Mouse (Mus musculus): ENCODE results near the gene Grin3b. TPM values are rescaled to one million over a fixed set of nuclear protein-coding genes. Genes with fewer than 3 reads are reported as not detected.

Grin3b gene
- total RNA-seq, 1 experiment: 0.36 TPM

DNA sequence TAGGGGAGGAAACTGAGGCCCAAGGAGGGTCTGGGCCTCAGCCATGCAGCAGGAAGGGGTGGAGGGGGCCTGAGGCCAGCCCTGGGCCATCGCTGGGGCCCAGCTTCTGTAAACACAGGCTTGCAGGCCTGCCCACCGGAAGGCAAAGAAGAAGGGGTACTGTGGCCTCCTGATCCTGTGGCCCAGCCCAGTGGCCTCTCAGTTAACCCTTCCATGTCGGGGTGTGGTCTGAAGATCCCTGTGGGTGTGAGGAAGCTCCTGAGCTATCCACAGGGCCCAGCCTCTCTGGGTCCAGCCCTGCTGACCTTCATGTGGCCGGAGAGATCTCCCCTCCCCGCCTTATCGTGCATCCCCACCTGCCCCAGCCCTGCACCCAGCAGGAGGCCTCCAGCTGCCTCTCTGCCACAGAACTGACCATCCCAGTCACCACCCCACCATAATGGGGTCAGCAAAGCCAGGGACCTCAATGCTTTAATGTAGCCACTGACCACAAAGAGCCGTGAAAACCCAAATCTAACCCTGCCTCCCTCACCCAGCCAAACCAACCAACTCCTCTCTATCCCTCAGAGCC is 23.7 kb upstream of the Grin3b start:
- TF ChIP-seq CHD2 (IDR thresholded peaks at IDR 0.05; ENCODE audit: low read depth, low read length): no peak
- no peak for TF ChIP-seq MAFK (IDR thresholded peaks at IDR 0.05; ENCODE audit: insufficient read depth, low read depth, low read length)
- TF ChIP-seq HCFC1 (IDR thresholded peaks at IDR 0.05; ENCODE audit: borderline replicate concordance, insufficient read depth, low read length): no peak
- TF ChIP-seq ZNF384 (IDR thresholded peaks at IDR 0.05; ENCODE audit: low read depth, low read length): no peak
- no peak for TF ChIP-seq ZC3H11A (IDR thresholded peaks at IDR 0.05; ENCODE audit: borderline replicate concordance, low read depth, low read length)
- H3K9me3 ChIP-seq (ENCODE audit: control insufficient read depth, insufficient read depth, low read depth, low read length): no peaks in the 10 kb centered on the region
- DNase-seq (ENCODE audit: low read depth, low spot score): no peak
- H3K36me3 ChIP-seq (ENCODE audit: control insufficient read depth, insufficient read depth, low read length, poor library complexity, severe bottlenecking): peaks cover 2% of the 10 kb centered on the region; the same call in 1 of the 2 replicates
- no peak overlapping the region for H3K4me3 ChIP-seq (ENCODE audit: insufficient read depth in 1 of 2, low read depth in 1 of 2, low read length in 2 of 2, poor library complexity in 1 of 2, severe bottlenecking in 1 of 2)
- no peak overlapping the region for H3K9ac ChIP-seq (ENCODE audit: insufficient read depth, low read depth, low read length, poor library complexity, severe bottlenecking)
- no peak overlapping the region for H3K27ac ChIP-seq (ENCODE audit: insufficient read depth, low read depth, low read length, poor library complexity, severe bottlenecking)
- in situ Hi-C loops (cut with MboI; ENCODE audit: low sequenced_read_pairs in 2 of 2, unreplicated experiment in 2 of 2): no loop called here
- H3K4me1 ChIP-seq (ENCODE audit: control insufficient read depth in 2 of 2, insufficient read depth in 2 of 2, low read length in 2 of 2, poor library complexity in 1 of 2): peaks cover 0 to 10% of the 10 kb centered on the region in 2 experiments; a peak in 1 of 4 replicates

GRCm38 (mm10) chr10:79947502-79947901 is 23.0 kb upstream of the Grin3b start:
- in situ Hi-C loops (cut with MboI; ENCODE audit: low sequenced_read_pairs in 2 of 2, unreplicated experiment in 2 of 2): no loop called here
- no peak for TF ChIP-seq MAFK (IDR thresholded peaks at IDR 0.05; ENCODE audit: insufficient read depth, low read depth, low read length)
- no peak for TF ChIP-seq CHD2 (IDR thresholded peaks at IDR 0.05; ENCODE audit: low read depth, low read length)
- TF ChIP-seq ZNF384 (IDR thresholded peaks at IDR 0.05; ENCODE audit: low read depth, low read length): no peak
- no peak for TF ChIP-seq ZC3H11A (IDR thresholded peaks at IDR 0.05; ENCODE audit: borderline replicate concordance, low read depth, low read length)
- no peak for TF ChIP-seq HCFC1 (IDR thresholded peaks at IDR 0.05; ENCODE audit: borderline replicate concordance, insufficient read depth, low read length)
- H3K4me1 ChIP-seq (ENCODE audit: control insufficient read depth in 2 of 2, insufficient read depth in 2 of 2, low read length in 2 of 2, poor library complexity in 1 of 2): peaks cover 0 to 10% of the 10 kb centered on the region in 2 experiments; a peak in 1 of 4 replicates
- H3K4me3 ChIP-seq (ENCODE audit: insufficient read depth in 1 of 2, low read depth in 1 of 2, low read length in 2 of 2, poor library complexity in 1 of 2, severe bottlenecking in 1 of 2): no peak overlapping the region
- no peak for DNase-seq (ENCODE audit: low read depth, low spot score)
- no peak overlapping the region for H3K27ac ChIP-seq (ENCODE audit: insufficient read depth, low read depth, low read length, poor library complexity, severe bottlenecking)
- H3K9me3 ChIP-seq (ENCODE audit: control insufficient read depth, insufficient read depth, low read depth, low read length): no peaks in the 10 kb centered on the region
- H3K9ac ChIP-seq (ENCODE audit: insufficient read depth, low read depth, low read length, poor library complexity, severe bottlenecking): no peak overlapping the region
- peaks cover 2% of the 10 kb centered on the region; the same call in 1 of the 2 replicates for H3K36me3 ChIP-seq (ENCODE audit: control insufficient read depth, insufficient read depth, low read length, poor library complexity, severe bottlenecking)

DNA sequence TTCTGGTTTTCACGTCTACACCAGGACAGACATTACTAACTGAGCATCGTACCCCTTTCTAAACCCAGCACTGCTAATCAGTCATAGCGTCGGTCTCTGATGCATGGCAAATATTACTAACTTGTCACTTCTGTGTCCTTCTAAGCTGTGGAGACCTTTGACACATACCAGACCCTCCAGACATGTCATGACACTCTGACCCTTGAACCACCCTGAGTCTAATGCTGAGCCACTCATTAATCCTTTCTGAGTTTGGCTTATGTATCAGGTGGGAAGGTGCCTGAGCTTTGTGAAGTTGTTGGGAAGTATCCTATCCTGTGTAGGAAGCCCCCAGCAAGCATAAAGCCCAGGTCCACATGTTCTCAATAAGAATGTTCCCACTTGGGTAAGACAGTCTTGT is 20.6 kb upstream of the Grin3b start:
- Histone ChIP-seq H3K9me3 (ENCODE audit: control insufficient read depth, insufficient read depth, low read depth, low read length) (no peaks in the 10 kb centered on the region), H3K4me3 (ENCODE audit: insufficient read depth in 1 of 2, low read depth in 1 of 2, low read length in 2 of 2, poor library complexity in 1 of 2, severe bottlenecking in 1 of 2) (no peak overlapping the region), H3K36me3 (ENCODE audit: control insufficient read depth, insufficient read depth, low read length, poor library complexity, severe bottlenecking) (peaks cover 2% of the 10 kb centered on the region; the same call in 1 of the 2 replicates), H3K9ac (ENCODE audit: insufficient read depth, low read depth, low read length, poor library complexity, severe bottlenecking) (no peak overlapping the region), H3K27ac (ENCODE audit: insufficient read depth, low read depth, low read length, poor library complexity, severe bottlenecking) (no peak overlapping the region), H3K4me1 (ENCODE audit: control insufficient read depth in 2 of 2, insufficient read depth in 2 of 2, low read length in 2 of 2, poor library complexity in 1 of 2) (peaks cover 0 to 10% of the 10 kb centered on the region in 2 experiments; a peak in 1 of 4 replicates)
- DNase-seq (ENCODE audit: low read depth, low spot score): no peak
- no peak for TF ChIP-seq ZC3H11A (IDR thresholded peaks at IDR 0.05; ENCODE audit: borderline replicate concordance, low read depth, low read length)
- no peak for TF ChIP-seq CHD2 (IDR thresholded peaks at IDR 0.05; ENCODE audit: low read depth, low read length)
- no peak for TF ChIP-seq HCFC1 (IDR thresholded peaks at IDR 0.05; ENCODE audit: borderline replicate concordance, insufficient read depth, low read length)
- no peak for TF ChIP-seq ZNF384 (IDR thresholded peaks at IDR 0.05; ENCODE audit: low read depth, low read length)
- TF ChIP-seq MAFK (IDR thresholded peaks at IDR 0.05; ENCODE audit: insufficient read depth, low read depth, low read length): no peak
- in situ Hi-C loops (cut with MboI; ENCODE audit: low sequenced_read_pairs in 2 of 2, unreplicated experiment in 2 of 2): no loop called here

GRCm38 (mm10) chr10:79950661-79951060 is 19.9 kb upstream of the Grin3b start:
- Histone ChIP-seq H3K36me3 (ENCODE audit: control insufficient read depth, insufficient read depth, low read length, poor library complexity, severe bottlenecking) (peaks cover 2% of the 10 kb centered on the region; the same call in 1 of the 2 replicates), H3K4me1 (ENCODE audit: control insufficient read depth in 2 of 2, insufficient read depth in 2 of 2, low read length in 2 of 2, poor library complexity in 1 of 2) (peaks cover 0 to 12% of the 10 kb centered on the region in 2 experiments; a peak in 2 of 4 replicates), H3K9me3 (ENCODE audit: control insufficient read depth, insufficient read depth, low read depth, low read length) (no peaks in the 10 kb centered on the region), H3K9ac (ENCODE audit: insufficient read depth, low read depth, low read length, poor library complexity, severe bottlenecking) (no peak overlapping the region), H3K4me3 (ENCODE audit: insufficient read depth in 1 of 2, low read depth in 1 of 2, low read length in 2 of 2, poor library complexity in 1 of 2, severe bottlenecking in 1 of 2) (no peak overlapping the region; a peak in 1 of 4 replicates), H3K27ac (ENCODE audit: insufficient read depth, low read depth, low read length, poor library complexity, severe bottlenecking) (no peak overlapping the region)
- in situ Hi-C loops (cut with MboI; ENCODE audit: low sequenced_read_pairs in 2 of 2, unreplicated experiment in 2 of 2): no loop called here
- TF ChIP-seq HCFC1 (IDR thresholded peaks at IDR 0.05; ENCODE audit: borderline replicate concordance, insufficient read depth, low read length) (no peak), MAFK (IDR thresholded peaks at IDR 0.05; ENCODE audit: insufficient read depth, low read depth, low read length) (no peak), CHD2 (IDR thresholded peaks at IDR 0.05; ENCODE audit: low read depth, low read length) (no peak), ZNF384 (IDR thresholded peaks at IDR 0.05; ENCODE audit: low read depth, low read length) (no peak), ZC3H11A (IDR thresholded peaks at IDR 0.05; ENCODE audit: borderline replicate concordance, low read depth, low read length) (no peak)
- DNase-seq (ENCODE audit: low read depth, low spot score): no peak
